Mouse (Mus musculus): Measurements from ENCODE around the gene Ifna11. TPM values are rescaled to one million over a fixed set of nuclear protein-coding genes. Genes with fewer than 3 reads are reported as not detected.
"Not testable (repeated sequence)": the region's sequence is repeated elsewhere in the genome, so short reads cannot be mapped to it uniquely, and the experiment has no call there.

Gene Ifna11
- polyA plus RNA-seq, 1 experiment from 2014 or later = not detected

DNA sequence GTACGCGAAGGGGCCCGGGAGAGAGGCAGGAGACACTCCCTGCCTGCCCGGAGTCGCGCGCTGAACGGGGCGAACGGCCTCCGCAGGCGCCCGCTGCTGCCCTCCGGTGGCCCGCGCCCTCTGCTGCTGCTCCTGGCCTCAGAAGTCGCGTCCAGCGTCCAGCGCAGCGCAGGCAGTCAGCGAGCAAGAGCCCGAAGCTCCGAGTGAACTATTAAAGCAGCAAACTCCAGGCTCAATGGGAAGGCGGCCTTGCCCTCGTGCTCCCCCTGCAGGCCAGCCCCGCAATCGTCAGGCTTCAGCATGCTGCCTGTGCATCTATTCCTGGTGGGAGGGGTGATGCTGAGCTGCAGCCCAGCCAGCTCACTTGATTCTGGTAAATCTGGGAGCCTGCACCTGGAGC, 22.7 kb upstream of the Ifna11 start, which contains the start of gene Gm13279:
Gene Gm13279, plus strand, starts transcription at position 301 of the 400 bp plus-strand sequence.
- H3K36me3 ChIP-seq; ATAC-seq (ENCODE audit: extremely low read depth, insufficient number of reproducible peaks, low FRiP score, low TSS enrichment); H3K4me2 ChIP-seq; H3K9me3 ChIP-seq; H3K4me1 ChIP-seq; H3K27me3 ChIP-seq (replicated peaks); H3K4me3 ChIP-seq; H3K27ac ChIP-seq (replicated peaks); H3K9ac ChIP-seq: not testable (repeated sequence)
- WGBS = no CpG with 5 or more reads among the region's 28 CpGs

DNA sequence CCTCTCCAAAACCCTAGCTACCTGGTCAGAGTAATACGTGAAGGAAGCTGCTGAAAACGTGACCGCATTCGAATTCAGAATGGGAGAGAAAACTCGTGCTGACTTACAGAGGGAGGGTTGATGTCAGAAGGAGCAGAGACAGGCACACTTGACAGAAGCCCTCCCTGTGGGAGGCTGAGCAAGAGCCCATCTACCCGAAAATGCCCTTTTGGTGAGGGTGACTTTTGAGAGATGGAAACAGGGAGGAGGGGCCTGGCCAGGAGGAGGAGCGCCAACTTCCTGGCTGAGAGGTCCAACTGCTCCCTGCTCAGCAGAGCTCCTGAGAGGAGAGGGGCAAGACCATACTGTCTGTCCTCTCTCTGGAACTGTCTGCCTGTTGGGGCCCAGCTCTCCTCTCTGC, 20.4 kb upstream of the Ifna11 start, which contains the start of gene Gm13285:
Gene Gm13285, plus strand, starts transcription at position 301 of the 400 bp plus-strand sequence.
- not testable (repeated sequence) for H3K27me3 ChIP-seq (replicated peaks); H3K9me3 ChIP-seq; H3K4me2 ChIP-seq; H3K4me1 ChIP-seq; H3K4me3 ChIP-seq; H3K36me3 ChIP-seq; H3K9ac ChIP-seq; ATAC-seq (ENCODE audit: extremely low read depth, insufficient number of reproducible peaks, low FRiP score, low TSS enrichment); H3K27ac ChIP-seq (replicated peaks)
- 19% methylated on average over 5 of the region's 7 CpGs for WGBS

DNA sequence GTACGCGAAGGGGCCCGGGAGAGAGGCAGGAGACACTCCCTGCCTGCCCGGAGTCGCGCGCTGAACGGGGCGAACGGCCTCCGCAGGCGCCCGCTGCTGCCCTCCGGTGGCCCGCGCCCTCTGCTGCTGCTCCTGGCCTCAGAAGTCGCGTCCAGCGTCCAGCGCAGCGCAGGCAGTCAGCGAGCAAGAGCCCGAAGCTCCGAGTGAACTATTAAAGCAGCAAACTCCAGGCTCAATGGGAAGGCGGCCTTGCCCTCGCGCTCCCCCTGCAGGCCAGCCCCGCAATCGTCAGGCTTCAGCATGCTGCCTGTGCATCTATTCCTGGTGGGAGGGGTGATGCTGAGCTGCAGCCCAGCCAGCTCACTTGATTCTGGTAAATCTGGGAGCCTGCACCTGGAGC, 16.8 kb upstream of the Ifna11 start, which contains the start of gene Gm13287:
Gene Gm13287, plus strand, starts transcription at position 301 of the 400 bp plus-strand sequence.
- H3K4me3 ChIP-seq; H3K9ac ChIP-seq; ATAC-seq (ENCODE audit: extremely low read depth, insufficient number of reproducible peaks, low FRiP score, low TSS enrichment); H3K9me3 ChIP-seq; H3K4me1 ChIP-seq; H3K27ac ChIP-seq (replicated peaks); H3K36me3 ChIP-seq: not testable (repeated sequence)
- Histone ChIP-seq H3K27me3 (replicated peaks) (peaks cover 10% of the 10 kb centered on the region), H3K4me2 (peak within 1 kb of the TSS; percentile 49)
- WGBS = no CpG with 5 or more reads among the region's 29 CpGs

- not testable (repeated sequence) for H3K9ac ChIP-seq; H3K4me1 ChIP-seq; ATAC-seq (ENCODE audit: extremely low read depth, insufficient number of reproducible peaks, low FRiP score, low TSS enrichment); H3K9me3 ChIP-seq; H3K27ac ChIP-seq (replicated peaks); H3K36me3 ChIP-seq
- Histone ChIP-seq H3K27me3 (replicated peaks) (peaks cover 15% of the 10 kb centered on the region), H3K4me2 (0 out of 2 replicates have a peak within 1 kb of the TSS, but pooled peaks have one; percentile 36), H3K4me3 (peak within 1 kb of the TSS; percentile 30)
- WGBS = no CpG with 5 or more reads among the region's 8 CpGs
Observed at GRCm38 (mm10) chr4:88805231-88805630, 14.5 kb upstream of the Ifna11 start, which contains the start of gene Gm13288. TSS of gene Gm13288 (plus strand) at chr4:88805531.

- not testable (repeated sequence) for H3K9ac ChIP-seq; H3K36me3 ChIP-seq; H3K4me1 ChIP-seq; ATAC-seq (ENCODE audit: extremely low read depth, insufficient number of reproducible peaks, low FRiP score, low TSS enrichment); H3K9me3 ChIP-seq; H3K27ac ChIP-seq (replicated peaks)
- 0% methylated on average over 14 of the region's 34 CpGs for WGBS
- Histone ChIP-seq H3K4me3 (peak overlapping the region; percentile 30), H3K4me2 (0 out of 2 replicates have a peak overlapping the region, but pooled peaks have one; percentile 36), H3K27me3 (replicated peaks) (peaks cover 15% of the 10 kb centered on the region)
Observed at GRCm38 (mm10) chr4:88805761-88806160, 14.0 kb upstream of the Ifna11 start.

DNA sequence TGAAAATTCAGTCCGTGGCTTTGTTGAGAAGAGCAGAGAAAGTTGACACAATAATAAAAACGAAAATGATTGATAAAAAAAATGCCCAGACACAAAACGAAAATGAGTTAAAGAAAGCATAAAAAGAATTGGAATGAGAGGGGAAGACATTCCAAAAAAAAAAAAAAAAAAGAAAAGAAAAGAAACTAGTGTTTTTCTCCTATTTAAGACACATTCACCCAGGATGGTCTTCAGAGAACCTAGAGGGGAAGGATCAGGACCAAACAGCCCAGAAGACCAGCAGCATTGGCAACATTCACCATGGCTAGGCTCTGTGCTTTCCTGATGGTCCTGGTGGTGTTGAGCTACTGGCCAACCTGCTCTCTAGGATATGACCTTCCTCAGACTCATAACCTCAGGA, 3.8 kb upstream of the Ifna11 start, which contains the start of gene Ifna7:
Gene Ifna7, plus strand, starts transcription at position 301 of the 400 bp plus-strand sequence.
- H3K4me1 ChIP-seq = no peaks in the 10 kb centered on the region
- no peak for ATAC-seq (ENCODE audit: extremely low read depth, insufficient number of reproducible peaks, low FRiP score, low TSS enrichment)
- no peak within 1 kb of the TSS for H3K9ac ChIP-seq
- no peaks in the 10 kb centered on the region for H3K9me3 ChIP-seq
- no peak within 1 kb of the TSS for H3K4me3 ChIP-seq
- H3K4me2 ChIP-seq = no peak within 1 kb of the TSS
- no peaks in the 10 kb centered on the region for H3K36me3 ChIP-seq
- no peak within 1 kb of the TSS for H3K27ac ChIP-seq (replicated peaks)
- 46% methylated on average over 3 of the region's 3 CpGs for WGBS
- H3K27me3 ChIP-seq (replicated peaks) = peaks cover 4% of the 10 kb centered on the region; the same call in 1 of the 2 replicates

GRCm38 (mm10) chr4:88822995-88823394, 3.2 kb downstream of the Ifna11 start:
- no peak overlapping the region for H3K4me3 ChIP-seq
- no peak for ATAC-seq (ENCODE audit: extremely low read depth, insufficient number of reproducible peaks, low FRiP score, low TSS enrichment)
- H3K9ac ChIP-seq = no peak overlapping the region
- no peak overlapping the region for H3K4me2 ChIP-seq
- no peaks in the 10 kb centered on the region for H3K9me3 ChIP-seq
- H3K36me3 ChIP-seq = no peaks in the 10 kb centered on the region
- H3K27me3 ChIP-seq (replicated peaks) = no peaks in the 10 kb centered on the region; the same call in 1 of the 2 replicates
- WGBS = 23% methylated on average over 4 of the region's 4 CpGs
- no peaks in the 10 kb centered on the region for H3K4me1 ChIP-seq
- H3K27ac ChIP-seq (replicated peaks) = no peak overlapping the region

DNA sequence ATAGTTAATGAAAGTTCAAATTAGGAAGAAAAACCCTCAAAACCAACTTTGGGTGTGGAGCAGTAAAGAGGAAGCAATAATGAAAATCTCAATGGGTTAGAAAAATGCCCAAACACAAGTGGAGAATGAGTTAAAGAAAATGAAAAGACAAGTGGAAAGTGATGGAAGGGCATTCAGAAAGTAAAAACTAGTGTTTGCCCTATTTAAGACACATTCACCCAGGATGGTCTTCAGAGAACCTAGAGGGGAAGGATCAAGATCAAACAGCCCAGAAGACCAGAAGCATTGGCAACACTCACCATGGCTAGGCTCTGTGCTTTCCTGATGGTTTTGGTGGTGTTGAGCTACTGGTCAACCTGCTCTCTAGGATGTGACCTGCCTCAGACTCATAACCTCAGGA, 7.4 kb downstream of the Ifna11 start, which contains the start of gene Ifna6:
Gene Ifna6, plus strand, starts transcription at position 301 of the 400 bp plus-strand sequence.
- not testable (repeated sequence) for H3K36me3 ChIP-seq; H3K4me3 ChIP-seq; ATAC-seq (ENCODE audit: extremely low read depth, insufficient number of reproducible peaks, low FRiP score, low TSS enrichment); H3K4me1 ChIP-seq; H3K4me2 ChIP-seq; H3K27me3 ChIP-seq (replicated peaks); H3K9me3 ChIP-seq; H3K9ac ChIP-seq; H3K27ac ChIP-seq (replicated peaks)

GRCm38 (mm10) chr4:88830523-88830922, 10.8 kb downstream of the Ifna11 start:
- 14% methylated on average over 4 of the region's 4 CpGs for WGBS
- Histone ChIP-seq H3K4me2 (no peak overlapping the region), H3K9me3 (no peaks in the 10 kb centered on the region), H3K4me1 (no peaks in the 10 kb centered on the region), H3K9ac (no peak overlapping the region), H3K4me3 (no peak overlapping the region), H3K36me3 (no peaks in the 10 kb centered on the region), H3K27ac (replicated peaks) (no peak overlapping the region), H3K27me3 (replicated peaks) (0 out of 2 replicates have a peak, but pooled peaks cover 2% of the 10 kb centered on the region)
- no peak for ATAC-seq (ENCODE audit: extremely low read depth, insufficient number of reproducible peaks, low FRiP score, low TSS enrichment)

- not testable (repeated sequence) for H3K27me3 ChIP-seq (replicated peaks); H3K9me3 ChIP-seq; ATAC-seq (ENCODE audit: extremely low read depth, insufficient number of reproducible peaks, low FRiP score, low TSS enrichment); H3K27ac ChIP-seq (replicated peaks); H3K36me3 ChIP-seq; H3K9ac ChIP-seq; H3K4me2 ChIP-seq; H3K4me3 ChIP-seq; H3K4me1 ChIP-seq
- 64% methylated on average over 1 of the region's 1 CpGs for WGBS
Observed at GRCm38 (mm10) chr4:88835225-88835624, 15.5 kb downstream of the Ifna11 start, which contains the start of gene Ifna5. TSS of gene Ifna5 (plus strand) at chr4:88835525.

GRCm38 (mm10) chr4:88838828-88839227, 19.1 kb downstream of the Ifna11 start:
- Histone ChIP-seq H3K27ac (replicated peaks) (no peak overlapping the region), H3K27me3 (replicated peaks) (peaks cover 9% of the 10 kb centered on the region; the same call in 1 of the 2 replicates), H3K4me2 (no peak overlapping the region), H3K4me1 (no peaks in the 10 kb centered on the region), H3K4me3 (no peak overlapping the region), H3K36me3 (no peaks in the 10 kb centered on the region), H3K9me3 (no peaks in the 10 kb centered on the region), H3K9ac (no peak overlapping the region)
- 31% methylated on average over 3 of the region's 3 CpGs for WGBS
- ATAC-seq (ENCODE audit: extremely low read depth, insufficient number of reproducible peaks, low FRiP score, low TSS enrichment) = no peak

DNA sequence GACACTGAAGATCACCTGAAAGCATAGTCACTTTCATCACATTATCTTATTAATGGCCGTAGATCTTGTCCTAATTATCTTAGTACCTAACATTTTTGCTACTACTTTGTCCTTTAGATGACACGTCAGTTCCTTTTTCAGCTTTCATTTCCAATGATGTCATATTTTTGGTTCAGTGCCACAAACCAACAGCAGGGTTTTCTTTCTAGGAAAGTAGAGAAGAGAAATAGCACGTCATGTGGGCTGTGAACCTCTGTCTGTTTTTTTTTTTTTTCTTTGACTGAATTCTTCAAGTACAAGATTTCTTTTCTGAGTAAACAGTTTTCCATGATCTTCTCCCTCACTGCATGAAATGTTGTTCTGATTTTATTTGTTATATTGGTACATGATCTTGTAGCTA, 20.3 kb downstream of the Ifna11 start:
- no peak overlapping the region for H3K27ac ChIP-seq (replicated peaks)
- H3K9me3 ChIP-seq = no peaks in the 10 kb centered on the region
- H3K27me3 ChIP-seq (replicated peaks) = peaks cover 7% of the 10 kb centered on the region; the same call in 1 of the 2 replicates
- no peaks in the 10 kb centered on the region for H3K36me3 ChIP-seq
- 57% methylated on average over 3 of the region's 3 CpGs for WGBS
- no peak overlapping the region for H3K9ac ChIP-seq
- no peak overlapping the region for H3K4me2 ChIP-seq
- H3K4me1 ChIP-seq = no peaks in the 10 kb centered on the region
- no peak for ATAC-seq (ENCODE audit: extremely low read depth, insufficient number of reproducible peaks, low FRiP score, low TSS enrichment)
- no peak overlapping the region for H3K4me3 ChIP-seq

Data from heart, embryonic 13.5 days (tissue).